Mouse (Mus musculus): Measurements from ENCODE around the gene Oxct2b. TPM values are rescaled to one million over a fixed set of nuclear protein-coding genes. Genes with fewer than 3 reads are reported as not detected.

Oxct2b gene
- total and polyA plus RNA-seq, 3 experiments, result 0.10 TPM; not detected in 2

DNA sequence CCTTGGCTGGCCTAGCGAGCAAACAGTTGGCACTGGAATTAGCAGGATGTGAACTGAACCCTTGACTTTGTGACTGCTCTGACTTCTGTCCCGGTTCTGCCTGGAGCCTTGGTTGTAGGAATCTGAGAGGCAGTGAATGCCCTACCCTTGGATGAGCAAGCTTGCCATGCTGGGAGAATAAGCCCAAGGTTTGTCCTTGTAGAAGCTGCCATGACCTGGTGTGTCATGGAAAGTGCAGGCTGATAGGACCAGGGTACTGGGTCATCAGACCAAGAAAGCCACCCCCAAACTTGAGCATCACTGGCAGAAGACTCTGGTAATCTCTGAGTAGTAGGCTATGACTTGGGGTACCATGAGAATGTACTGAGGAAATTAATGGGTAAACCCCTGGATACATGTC lies 5.2 kb downstream of the Oxct2b start:
- Histone ChIP-seq H3K27me3 (ENCODE audit: control insufficient read depth, insufficient read depth, low read length) (peaks cover 1% of the 10 kb centered on the region; the same call in 1 of the 2 replicates), H3K4me1 (ENCODE audit: control insufficient read depth, insufficient read depth, low read length) (no peaks in the 10 kb centered on the region), H3K27ac (no peak overlapping the region), H3K36me3 (ENCODE audit: control insufficient read depth, insufficient read depth, low read length) (no peaks in the 10 kb centered on the region), H3K9ac (ENCODE audit: low read depth, low read length) (no peak overlapping the region), H3K79me2 (replicated peaks; ENCODE audit: control insufficient read depth, insufficient read depth, low read length) (no peaks in the 10 kb centered on the region), H3K4me3 (no peak overlapping the region)
- intact Hi-C loops (cut with DNase I), result no loop called here
- no peak for TF ChIP-seq CTCF (IDR thresholded peaks at IDR 0.05)
- no peak for TF ChIP-seq EP300 (IDR thresholded peaks at IDR 0.05; ENCODE audit: insufficient read depth, low read depth, low read length)
- TF ChIP-seq POLR2A (IDR thresholded peaks at IDR 0.05; ENCODE audit: insufficient read depth, low read depth, low read length), result no peak
- 83% methylated on average over 2 of the region's 2 CpGs for WGBS
- DNase-seq, result no peak

- no peaks in the 10 kb centered on the region for H3K79me2 ChIP-seq (replicated peaks; ENCODE audit: control insufficient read depth, insufficient read depth, low read length)
- H3K27me3 ChIP-seq (ENCODE audit: control insufficient read depth, insufficient read depth, low read length), result no peaks in the 10 kb centered on the region
- WGBS, result 94% methylated on average over 7 of the region's 7 CpGs
- H3K27ac ChIP-seq, result no peak overlapping the region
- TF ChIP-seq CTCF (IDR thresholded peaks at IDR 0.05) (no peak), POLR2A (IDR thresholded peaks at IDR 0.05; ENCODE audit: insufficient read depth, low read depth, low read length) (no peak), EP300 (IDR thresholded peaks at IDR 0.05; ENCODE audit: insufficient read depth, low read depth, low read length) (no peak)
- no peak overlapping the region for H3K9ac ChIP-seq (ENCODE audit: low read depth, low read length)
- DNase-seq, result no peak
- no peaks in the 10 kb centered on the region for H3K4me1 ChIP-seq (ENCODE audit: control insufficient read depth, insufficient read depth, low read length)
- H3K4me3 ChIP-seq, result no peak overlapping the region
- intact Hi-C loops (cut with DNase I), result no loop called here
- H3K36me3 ChIP-seq (ENCODE audit: control insufficient read depth, insufficient read depth, low read length), result no peaks in the 10 kb centered on the region
Measured at GRCm38 (mm10) chr4:123126626-123127025, 10.6 kb downstream of the Oxct2b start.

GRCm38 (mm10) chr4:123127051-123127450 lies 11.0 kb downstream of the Oxct2b start:
- no peaks in the 10 kb centered on the region for H3K27me3 ChIP-seq (ENCODE audit: control insufficient read depth, insufficient read depth, low read length)
- TF ChIP-seq EP300 (IDR thresholded peaks at IDR 0.05; ENCODE audit: insufficient read depth, low read depth, low read length), result no peak
- TF ChIP-seq POLR2A (IDR thresholded peaks at IDR 0.05; ENCODE audit: insufficient read depth, low read depth, low read length), result no peak
- TF ChIP-seq CTCF (IDR thresholded peaks at IDR 0.05), result no peak
- no peak overlapping the region for H3K4me3 ChIP-seq
- no peaks in the 10 kb centered on the region for H3K79me2 ChIP-seq (replicated peaks; ENCODE audit: control insufficient read depth, insufficient read depth, low read length)
- no peak overlapping the region for H3K27ac ChIP-seq
- no peak for DNase-seq
- intact Hi-C loops (cut with DNase I), result no loop called here
- H3K4me1 ChIP-seq (ENCODE audit: control insufficient read depth, insufficient read depth, low read length), result no peaks in the 10 kb centered on the region
- 92% methylated on average over 4 of the region's 4 CpGs for WGBS
- H3K36me3 ChIP-seq (ENCODE audit: control insufficient read depth, insufficient read depth, low read length), result no peaks in the 10 kb centered on the region
- no peak overlapping the region for H3K9ac ChIP-seq (ENCODE audit: low read depth, low read length)

DNA sequence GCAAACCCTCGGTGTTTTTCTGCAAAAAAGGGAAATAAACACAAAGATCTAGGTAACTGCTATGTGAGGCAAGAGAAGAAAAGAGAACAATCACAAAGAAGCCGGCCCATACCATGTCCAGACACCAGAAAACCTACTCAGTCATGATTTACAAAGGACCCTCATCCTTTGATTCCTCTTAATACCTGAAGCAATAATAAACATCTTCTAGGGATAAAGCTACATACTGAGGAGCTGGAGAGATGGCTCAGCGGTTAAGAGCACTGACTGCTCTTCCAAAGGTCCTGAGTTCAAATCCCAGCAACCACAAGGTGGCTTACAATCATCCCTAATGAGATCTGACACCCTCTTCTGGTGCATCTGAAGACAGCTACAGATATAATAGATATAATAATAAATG lies 21.5 kb downstream of the Oxct2b start:
- Histone ChIP-seq H3K27me3 (ENCODE audit: control insufficient read depth, insufficient read depth, low read length) (no peaks in the 10 kb centered on the region), H3K79me2 (replicated peaks; ENCODE audit: control insufficient read depth, insufficient read depth, low read length) (no peaks in the 10 kb centered on the region; the same call in 1 of the 2 replicates), H3K27ac (no peak overlapping the region), H3K9ac (ENCODE audit: low read depth, low read length) (no peak overlapping the region), H3K36me3 (ENCODE audit: control insufficient read depth, insufficient read depth, low read length) (peaks cover 2% of the 10 kb centered on the region; the same call in 1 of the 2 replicates), H3K4me3 (no peak overlapping the region), H3K4me1 (ENCODE audit: control insufficient read depth, insufficient read depth, low read length) (peaks cover 1% of the 10 kb centered on the region; the same call in 1 of the 2 replicates)
- TF ChIP-seq EP300 (IDR thresholded peaks at IDR 0.05; ENCODE audit: insufficient read depth, low read depth, low read length) (no peak), CTCF (IDR thresholded peaks at IDR 0.05) (no peak), POLR2A (IDR thresholded peaks at IDR 0.05; ENCODE audit: insufficient read depth, low read depth, low read length) (no peak)
- intact Hi-C loops (cut with DNase I), result loop anchor here (10.0 kb wide), 1 partner anchor 777 kb away; the partner anchor contains the start of genes 4930535I16Rik and Rragc
- 81% methylated on average over 3 of the region's 3 CpGs for WGBS
- no peak for DNase-seq

GRCm38 (mm10) chr4:123139513-123140154 lies 23.6 kb downstream of the Oxct2b start, which contains the start of gene Ppie:
Gene Ppie (minus strand): TSS chr4:123139951.
- peak within 1 kb of the TSS; percentile 70 for H3K9ac ChIP-seq (ENCODE audit: low read depth, low read length)
- DNase-seq, result peak; percentile 85
- H3K4me1 ChIP-seq (ENCODE audit: control insufficient read depth, insufficient read depth, low read length), result peaks cover 1% of the 10 kb centered on the region; the same call in 1 of the 2 replicates
- H3K4me3 ChIP-seq, result peak within 1 kb of the TSS; percentile 76
- intact Hi-C loops (cut with DNase I), result loop anchor here (10.0 kb wide), 1 partner anchor 775 kb away; the partner anchor contains the start of genes 4930535I16Rik and Rragc
- peak within 1 kb of the TSS; percentile 72 for H3K27ac ChIP-seq
- under 1% methylated on average over 34 of the region's 34 CpGs for WGBS
- no peaks in the 10 kb centered on the region for H3K27me3 ChIP-seq (ENCODE audit: control insufficient read depth, insufficient read depth, low read length)
- H3K79me2 ChIP-seq (replicated peaks; ENCODE audit: control insufficient read depth, insufficient read depth, low read length), result no peaks in the 10 kb centered on the region; the same call in 1 of the 2 replicates
- TF ChIP-seq CTCF (IDR thresholded peaks at IDR 0.05) (peak; percentile 23; the same call in 1 of the 2 replicates), EP300 (IDR thresholded peaks at IDR 0.05; ENCODE audit: insufficient read depth, low read depth, low read length) (no peak), POLR2A (IDR thresholded peaks at IDR 0.05; ENCODE audit: insufficient read depth, low read depth, low read length) (peak; percentile 84)
- 0 out of 2 replicates have a peak, but pooled peaks cover 2% of the 10 kb centered on the region for H3K36me3 ChIP-seq (ENCODE audit: control insufficient read depth, insufficient read depth, low read length)
